Comparison of ENCODE assay signal across 17 mouse cellular contexts in genomic region chr3:34646169-34646568, GRCm38 (mm10). TPM values are rescaled to one million over a fixed set of nuclear protein-coding genes. Genes with fewer than 3 reads are reported as not detected.
A peak's percentile ranks its signal among the peaks of the same experiment; 100 is the strongest.
DNase-seq lines count a peak whose midpoint lies in the region; ATAC-seq and TF ChIP-seq lines count a peak whose summit lies in the region.
"Had no signal": no experiment of that assay in that cellular context is flagged by ENCODE, and none has a peak within 500 bp of the region (broad histone marks: within the 10 kb centered on the region; RNA-seq: fewer than 3 reads in every experiment).

No protein-coding gene starts in this region.

- H3K9me3 ChIP-seq in forebrain, embryonic 11.5 days (ENCODE audit: control insufficient read depth, low read length) = no peaks in the 10 kb centered on the region
- H3K9me3 ChIP-seq in hindbrain, postnatal 0 days (ENCODE audit: low read length) = no peaks in the 10 kb centered on the region
- H3K9me3 ChIP-seq: embryonic facial prominence, embryonic 10.5 days; heart, embryonic 15.5 days had no signal

- H3K4me3 ChIP-seq in forebrain, embryonic 11.5 days (ENCODE audit: low read depth, low read length) = no peak overlapping the region
- no peak overlapping the region for H3K4me3 ChIP-seq in hindbrain, postnatal 0 days (ENCODE audit: low read length)
- no peak overlapping the region for H3K4me3 ChIP-seq in olfactory bulb, adult 2 months (ENCODE audit: insufficient read depth, low read depth, low read length)
- H3K4me3 ChIP-seq: embryonic facial prominence, embryonic 10.5 days; heart, embryonic 15.5 days had no signal

- TF ChIP-seq POLR2A in olfactory bulb, adult 2 months (IDR thresholded peaks at IDR 0.05; ENCODE audit: insufficient read depth, low read depth, low read length) = no peak

- peak; percentile 22 for ATAC-seq in forebrain, embryonic 11.5 days (replicated peaks; ENCODE audit: low FRiP score)
- ATAC-seq in hindbrain, postnatal 0 days = no peak

- H3K36me3 ChIP-seq in forebrain, embryonic 11.5 days (ENCODE audit: control insufficient read depth, insufficient read depth, low read length) = no peaks in the 10 kb centered on the region
- H3K36me3 ChIP-seq in hindbrain, postnatal 0 days (ENCODE audit: insufficient read depth, low read length) = no peaks in the 10 kb centered on the region
- H3K36me3 ChIP-seq: heart, embryonic 15.5 days had no signal

- H3K27me3 ChIP-seq in forebrain, embryonic 11.5 days (ENCODE audit: control insufficient read depth, insufficient read depth, low read length) = no peaks in the 10 kb centered on the region
- peaks cover 17% of the 10 kb centered on the region for H3K27me3 ChIP-seq in hindbrain, postnatal 0 days (ENCODE audit: insufficient read depth, low read length)

- under 1% methylated on average over 10 of the region's 10 CpGs for whole genome bisulfite sequencing in forebrain, embryonic 11.5 days
- 6% methylated on average over 10 of the region's 10 CpGs for WGBS in hindbrain, postnatal 0 days
- WGBS in olfactory bulb, adult 2 months = 18% methylated on average over 10 of the region's 10 CpGs

- no peak for TF ChIP-seq CTCF in hindbrain, postnatal 0 days (IDR thresholded peaks at IDR 0.05; ENCODE audit: low read depth)
- no peak for TF ChIP-seq CTCF in olfactory bulb, adult 2 months (IDR thresholded peaks at IDR 0.05; ENCODE audit: insufficient read depth, low read depth, low read length)

- H3K4me1 ChIP-seq in forebrain, embryonic 11.5 days (replicated peaks; ENCODE audit: control insufficient read depth, insufficient read depth, low read length) = peaks cover 24% of the 10 kb centered on the region
- peaks cover 7% of the 10 kb centered on the region; the same call in 1 of the 2 replicates for H3K4me1 ChIP-seq in hindbrain, postnatal 0 days (ENCODE audit: insufficient read depth, low read length)
- peaks cover 28% of the 10 kb centered on the region for H3K4me1 ChIP-seq in olfactory bulb, adult 2 months (ENCODE audit: control insufficient read depth, insufficient read depth, low read length)

- DNase-seq in embryo, embryonic 10 days (ENCODE audit: low spot score) = peak; percentile 50
- no peak for DNase-seq in embryo, embryonic 9.5 days (ENCODE audit: extremely low spot score)
- DNase-seq in forebrain, embryonic 11.5 days (ENCODE audit: low spot score) = peak; percentile 76
- DNase-seq in hindbrain, postnatal 0 days (ENCODE audit: low spot score) = peak; percentile 9
- no peak for DNase-seq in thymus, postnatal 25 days
- no peak for DNase-seq in urinary bladder, postnatal 4 days (ENCODE audit: low spot score in 2 of 2)
- no peak for DNase-seq in urinary bladder, postnatal 25 days (ENCODE audit: low spot score)
- DNase-seq: cerebellum, adult 2 months; gastrocnemius, postnatal 25 days; kidney, postnatal 10 days; liver; lung, embryonic 14.5 days had no signal

- H3K9ac ChIP-seq in forebrain, embryonic 11.5 days (ENCODE audit: low read length) = no peak overlapping the region; the same call in 1 of the 2 replicates
- no peak overlapping the region for H3K9ac ChIP-seq in hindbrain, postnatal 0 days (replicated peaks; ENCODE audit: low read length)
- H3K9ac ChIP-seq: heart, embryonic 15.5 days; lung, embryonic 14.5 days had no signal

- peak overlapping the region; percentile 84 for H3K27ac ChIP-seq in forebrain, embryonic 11.5 days (ENCODE audit: low read depth, low read length)
- no peak overlapping the region for H3K27ac ChIP-seq in hindbrain, postnatal 0 days
- H3K27ac ChIP-seq in olfactory bulb, adult 2 months (ENCODE audit: insufficient read depth, low read depth, low read length) = peak overlapping the region; percentile 85
- H3K27ac ChIP-seq: embryonic facial prominence, embryonic 10.5 days; heart, embryonic 15.5 days; stomach, postnatal 0 days had no signal

- H3K4me2 ChIP-seq in forebrain, embryonic 11.5 days (ENCODE audit: low read depth, low read length, severe bottlenecking) = peak overlapping the region; percentile 32
- H3K4me2 ChIP-seq in hindbrain, postnatal 0 days (ENCODE audit: low read depth, low read length) = peak overlapping the region; percentile 13; the same call in 1 of the 2 replicates
- H3K4me2 ChIP-seq: heart, embryonic 15.5 days; lung, embryonic 14.5 days had no signal

RNA-seq across cellular contexts. Expression of gene Sox2, which starts 4.0 kb away (rescaled TPM):
- 57.7 and 67.3 TPM in 2 replicates for polyA plus RNA-seq in forebrain, embryonic 11.5 days (2014; fragmentation: Nextera tagmentation; extraction: Ambion mirVana)
- 68.1 and 80.2 TPM in 2 replicates for total RNA-seq in hindbrain, postnatal 0 days (2014; rRNA removed)
- 22.6 and 26.3 TPM in 2 replicates for polyA plus RNA-seq in hindbrain, postnatal 0 days (2015; fragmentation: Nextera tagmentation; extraction: Ambion mirVana)
- not detected in 2 replicates for polyA plus RNA-seq in olfactory bulb, adult 2 months (2012; ENCODE audit: insufficient read depth, insufficient read length, low replicate concordance, missing spikeins)
- total RNA-seq: gastrocnemius, postnatal 25 days had no signal
- polyA plus RNA-seq: small intestine, adult 2 months had no signal

Comparison
In these comparisons a context has a peak if more than half of its experiments do, and no peak if none do; other contexts are left out.
1. DNase-seq: peak in embryo, embryonic 10 days (single experiment), forebrain, embryonic 11.5 days (single experiment) and hindbrain, postnatal 0 days (single experiment); none in embryo, embryonic 9.5 days (single experiment), thymus, postnatal 25 days (single experiment), urinary bladder, postnatal 4 days (0 of 2) and urinary bladder, postnatal 25 days (single experiment).